ENCODE assay signal across 8 mouse cellular contexts in the genomic region with DNA sequence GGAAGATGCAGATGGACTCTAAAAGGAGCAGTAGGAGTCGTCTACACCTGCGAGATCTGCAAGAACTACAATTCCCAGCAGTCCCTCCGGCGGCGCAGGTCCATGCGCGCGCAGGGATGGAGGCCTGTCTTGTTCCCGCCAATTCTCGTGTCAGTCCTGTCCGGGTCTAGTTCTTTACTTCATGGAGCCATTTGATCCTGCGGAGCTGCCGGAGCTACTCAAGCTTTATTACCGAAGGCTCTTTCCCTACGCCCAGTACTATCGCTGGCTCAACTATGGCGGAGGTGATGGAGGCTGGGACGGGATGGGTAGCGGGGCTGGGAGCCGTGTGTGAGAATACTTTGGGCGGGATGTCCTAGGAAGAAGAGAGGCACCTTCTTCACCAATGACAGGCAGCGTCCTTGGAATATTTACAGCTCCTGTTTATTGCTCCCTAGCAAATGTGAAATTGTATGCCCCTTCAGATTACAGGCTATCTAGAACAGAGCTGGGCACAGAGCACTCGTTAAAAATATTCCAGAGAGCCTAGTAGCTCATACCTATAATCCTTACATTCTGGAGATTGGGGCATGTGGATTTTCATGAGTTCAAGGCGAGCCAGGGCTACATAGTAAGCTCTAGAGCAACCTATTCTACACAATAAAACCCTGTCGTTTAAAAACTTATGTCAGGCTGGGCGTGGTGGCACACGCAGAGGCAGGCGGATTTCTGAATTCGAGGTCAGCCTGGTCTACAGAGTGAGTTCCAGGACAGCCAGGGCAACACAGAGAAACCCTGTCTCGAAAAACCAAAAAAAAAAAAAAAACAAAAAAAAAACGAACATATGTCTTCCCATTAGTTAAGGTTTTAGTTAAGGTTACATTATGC. TPM values are rescaled to one million over a fixed set of nuclear protein-coding genes. Genes with fewer than 3 reads are reported as not detected.
DNase-seq lines count a peak whose midpoint lies in the region; ATAC-seq lines count a peak whose summit lies in the region.

A gene (plus strand): TSS at position 101 of the 867 bp plus-strand sequence.

- intact Hi-C loops in left cerebral cortex, postnatal 14 days (cut with DNase I) = no loop called here

- peak; percentile 55 for DNase-seq in adipocyte (ENCODE audit: low spot score)
- DNase-seq in gastrocnemius, adult 8-10 months (ENCODE audit: low spot score in 2 of 2) = peak; percentile 36 to 50
- DNase-seq in induced T-regulatory cell, adult 2 months (ENCODE audit: low read depth) = peak; percentile 89
- DNase-seq in left cerebral cortex, postnatal 14 days (ENCODE audit: low spot score in 2 of 2) = peak; percentile 68 to 80
- peak; percentile 73 for DNase-seq in right cerebral cortex, postnatal 14 days
- DNase-seq in urinary bladder, postnatal 25 days (ENCODE audit: low spot score) = peak; percentile 73

- peak; percentile 99 for ATAC-seq in common myeloid progenitor, adult 5-6 weeks (replicated peaks; ENCODE audit: low read depth, poor library complexity, severe bottlenecking)
- ATAC-seq in megakaryocyte-erythroid progenitor cell, adult 5-6 weeks (replicated peaks; ENCODE audit: low FRiP score, low TSS enrichment, poor library complexity, severe bottlenecking) = peak; percentile 98

RNA-seq across cellular contexts. Expression of the gene that starts here (rescaled TPM):
- total RNA-seq in common myeloid progenitor, adult 5-6 weeks (2017) = 97.8 and 136 TPM in 2 replicates
- 1 to 10 TPM in 1 of 4 experiments, under 1 TPM in 3; 0.40 to 1.0 (median 0.45) TPM for total RNA-seq in gastrocnemius, adult 8-10 months (2022)
- 1 to 10 TPM; 6.4 to 7.2 TPM for total RNA-seq in left cerebral cortex, postnatal 14 days (2021)
- total RNA-seq in megakaryocyte-erythroid progenitor cell, adult 5-6 weeks (2014; fragmentation: Nextera tagmentation) = 99.7 and 123 TPM in 2 replicates
- total RNA-seq in megakaryocyte-erythroid progenitor cell, adult 5-6 weeks (2017) = 134 and 143 TPM in 2 replicates

Comparison
In these comparisons a context has a peak if more than half of its experiments do, and no peak if none do; other contexts are left out.
1. Peak in every context shown above with its lines: DNase-seq and ATAC-seq.
2. RNA of the gene that starts here (total RNA-seq): 97.8 to 136 TPM in common myeloid progenitor, adult 5-6 weeks and 99.7 to 143 TPM in megakaryocyte-erythroid progenitor cell, adult 5-6 weeks; 6.4 to 7.2 TPM in left cerebral cortex, postnatal 14 days and 0.40 to 1.0 TPM in gastrocnemius, adult 8-10 months; every median in the first group is over 10 times any median in the second.